Mouse (Mus musculus) lung, adult 2 months (tissue): ENCODE data around the gene Med27.

Experiments
- CTCF ChIP-seq: fragments of 200-500 bp; IDR thresholded peaks from 2 replicates; pipeline ENCODE4 v1.5.1; 2011; ENCODE audit warnings: mild to moderate bottlenecking, low read length, control low read depth; ENCODE audit not compliant: insufficient read depth
- POLR2A ChIP-seq: fragments of 200-500 bp; IDR thresholded peaks from 2 replicates; pipeline ENCODE4 v1.6.1; 2011; ENCODE audit warnings: low read depth, mild to moderate bottlenecking, control low read depth, low read length, borderline replicate concordance; ENCODE audit errors: extremely low read depth

GRCm38 (mm10) chr2:29521486-29521885 is 174.9 kb downstream of the Med27 start:
- TF ChIP-seq POLR2A: no peak
- TF ChIP-seq CTCF: no peak
